Mouse (Mus musculus) neural tube, embryonic 10.5 days (tissue): ENCODE data around the gene Clstn1.
"Not testable (repeated sequence)": the region's sequence is repeated elsewhere in the genome, so short reads cannot be mapped to it uniquely, and the experiment has no call there.

Experiments used
- DNase-seq: peaks from one replicate; pipeline ENCODE4 v3.0.0-alpha.2; 2017; ENCODE audit warnings: low spot score; ENCODE audit errors: extremely low spot score

The Clstn1 gene

GRCm38 (mm10) chr4:149594913-149595581 lies 8.8 kb downstream of the Clstn1 start:
- no peak for DNase-seq

- no peak for DNase-seq
These were observed 11.5 kb downstream of the Clstn1 start for GRCm38 (mm10) chr4:149597641-149598208.

GRCm38 (mm10) chr4:149599549-149599948 lies 13.3 kb downstream of the Clstn1 start:
- DNase-seq, result no peak

GRCm38 (mm10) chr4:149600130-149600529 lies 13.9 kb downstream of the Clstn1 start:
- no peak for DNase-seq

- DNase-seq, result no peak
These were observed 15.2 kb downstream of the Clstn1 start for GRCm38 (mm10) chr4:149601484-149601883.

- no peak for DNase-seq
These were observed 16.0 kb downstream of the Clstn1 start for GRCm38 (mm10) chr4:149602236-149602635.

- DNase-seq, result no peak
These were observed 17.6 kb downstream of the Clstn1 start for GRCm38 (mm10) chr4:149603860-149604259.

GRCm38 (mm10) chr4:149604518-149604917 lies 18.2 kb downstream of the Clstn1 start:
- no peak for DNase-seq

- no peak for DNase-seq
These were observed 19.8 kb downstream of the Clstn1 start for GRCm38 (mm10) chr4:149606056-149606455.

GRCm38 (mm10) chr4:149606766-149607358 lies 20.6 kb downstream of the Clstn1 start:
- DNase-seq, result no peak

GRCm38 (mm10) chr4:149607591-149608308 lies 21.5 kb downstream of the Clstn1 start:
- no peak for DNase-seq

GRCm38 (mm10) chr4:149608309-149608638 lies 22.0 kb downstream of the Clstn1 start:
- no peak for DNase-seq

GRCm38 (mm10) chr4:149609256-149610025 lies 23.2 kb downstream of the Clstn1 start:
- DNase-seq, result no peak

- DNase-seq, result peak; percentile 63
These were observed 25.2 kb downstream of the Clstn1 start for GRCm38 (mm10) chr4:149611376-149612044.

- DNase-seq, result not testable (repeated sequence)
These were observed 27.2 kb downstream of the Clstn1 start for GRCm38 (mm10) chr4:149613497-149613896.

GRCm38 (mm10) chr4:149614869-149615268 lies 28.6 kb downstream of the Clstn1 start:
- DNase-seq, result no peak

GRCm38 (mm10) chr4:149616999-149617398 lies 30.7 kb downstream of the Clstn1 start:
- DNase-seq, result not testable (repeated sequence)

- no peak for DNase-seq
These were observed 33.7 kb downstream of the Clstn1 start for GRCm38 (mm10) chr4:149619988-149620387.

GRCm38 (mm10) chr4:149621286-149621685 lies 35.0 kb downstream of the Clstn1 start:
- no peak for DNase-seq

GRCm38 (mm10) chr4:149623711-149624110 lies 37.4 kb downstream of the Clstn1 start:
- no peak for DNase-seq

GRCm38 (mm10) chr4:149626809-149627208 lies 40.5 kb downstream of the Clstn1 start:
- DNase-seq, result no peak
